Mouse (Mus musculus) lung, adult 2 months (tissue): ENCODE data around the gene Tex48.

Source experiments
- CTCF ChIP-seq: fragments of 200-500 bp; IDR thresholded peaks from 2 replicates; pipeline ENCODE4 v1.5.1; 2011; ENCODE audit warnings: mild to moderate bottlenecking, low read length, control low read depth; ENCODE audit not compliant: insufficient read depth
- POLR2A ChIP-seq: fragments of 200-500 bp; IDR thresholded peaks from 2 replicates; pipeline ENCODE4 v1.6.1; 2011; ENCODE audit warnings: low read depth, mild to moderate bottlenecking, control low read depth, low read length, borderline replicate concordance; ENCODE audit errors: extremely low read depth

- TF ChIP-seq CTCF (no peak), POLR2A (no peak)
Observed at GRCm38 (mm10) chr4:63605968-63606367, 16.3 kb downstream of the Tex48 start.
